9 mouse cellular contexts compared by ENCODE assay signal in the genomic region with DNA sequence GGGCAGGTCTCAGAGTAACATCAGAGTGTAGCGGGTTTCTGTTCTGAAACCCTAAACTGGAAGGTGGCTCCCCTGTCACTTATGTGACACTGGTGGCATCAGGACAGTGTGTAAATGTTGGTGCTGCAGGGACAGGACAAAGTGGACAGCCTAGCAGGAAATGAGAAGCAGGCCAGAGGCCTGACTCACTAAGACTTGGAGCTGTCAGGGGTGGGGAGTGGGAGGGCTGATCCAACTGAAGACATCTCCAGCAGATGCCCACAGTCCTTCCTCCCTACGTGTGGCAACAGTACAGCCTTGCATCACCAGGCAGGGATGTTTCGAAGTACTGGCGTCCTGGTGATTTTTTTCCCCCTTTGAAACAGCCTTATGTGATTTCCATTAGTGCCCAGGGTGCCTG. TPM values are rescaled to one million over a fixed set of nuclear protein-coding genes. Genes with fewer than 3 reads are reported as not detected.
DNase-seq lines count a peak whose midpoint lies in the region; ATAC-seq and TF ChIP-seq lines count a peak whose summit lies in the region.
"Had no signal": no experiment of that assay in that cellular context is flagged by ENCODE, and none has a peak within 500 bp of the region (broad histone marks: within the 10 kb centered on the region; RNA-seq: fewer than 3 reads in every experiment).

No protein-coding gene starts in this region.

- no peaks in the 10 kb centered on the region for H3K27me3 ChIP-seq in spleen, adult 2 months (ENCODE audit: control insufficient read depth, insufficient read depth, low read length)
- no peaks in the 10 kb centered on the region for H3K27me3 ChIP-seq in liver, embryonic 16.5 days (ENCODE audit: control insufficient read depth, insufficient read depth, low read depth, low read length)
- H3K27me3 ChIP-seq in midbrain, embryonic 10.5 days (ENCODE audit: low read depth, poor library complexity, severe bottlenecking) = peaks cover 68% of the 10 kb centered on the region

- no peak overlapping the region for H3K4me3 ChIP-seq in spleen, adult 2 months (ENCODE audit: extremely low read depth, insufficient read depth, insufficient read length)
- no peak overlapping the region for H3K4me3 ChIP-seq in liver, embryonic 16.5 days (ENCODE audit: low read depth, low read length)
- no peak overlapping the region for H3K4me3 ChIP-seq in midbrain, embryonic 10.5 days
- H3K4me3 ChIP-seq: hindbrain, embryonic 12.5 days had no signal

- H3K4me2 ChIP-seq in liver, embryonic 16.5 days (ENCODE audit: low read depth, low read length) = no peak overlapping the region

- DNase-seq in adrenal gland, adult (ENCODE audit: inconsistent age in 2 of 2, low spot score in 1 of 2) = peak; percentile 64 to 78
- no peak for DNase-seq in adrenal gland, postnatal 4 days (ENCODE audit: low spot score in 2 of 2)
- DNase-seq in spleen, adult 2 months (ENCODE audit: low read depth in 1 of 2, low spot score in 2 of 2) = no peak
- DNase-seq in spleen, postnatal 14 days (ENCODE audit: low spot score in 2 of 2) = no peak
- no peak for DNase-seq in midbrain, embryonic 10.5 days (ENCODE audit: low spot score)
- DNase-seq in right cerebral cortex, postnatal 36 days (ENCODE audit: low spot score in 2 of 2) = no peak

- H3K4me1 ChIP-seq in spleen, adult 2 months (ENCODE audit: control insufficient read depth, insufficient read depth, insufficient read length) = peaks cover 21% of the 10 kb centered on the region; the same call in 1 of the 2 replicates
- peaks cover 63% of the 10 kb centered on the region for H3K4me1 ChIP-seq in liver, embryonic 16.5 days (ENCODE audit: control insufficient read depth, low read depth, low read length)
- H3K4me1 ChIP-seq in midbrain, embryonic 10.5 days = peaks cover 39% of the 10 kb centered on the region

- peaks cover 12% of the 10 kb centered on the region for H3K36me3 ChIP-seq in spleen, adult 2 months (ENCODE audit: control insufficient read depth, insufficient read depth, low read length)
- peaks cover 5% of the 10 kb centered on the region; the same call in 1 of the 2 replicates for H3K36me3 ChIP-seq in liver, embryonic 16.5 days (ENCODE audit: control insufficient read depth, insufficient read depth)
- H3K36me3 ChIP-seq in midbrain, embryonic 10.5 days = no peaks in the 10 kb centered on the region
- H3K36me3 ChIP-seq: hindbrain, embryonic 12.5 days had no signal

- H3K9me3 ChIP-seq in liver, embryonic 16.5 days (replicated peaks; ENCODE audit: control insufficient read depth, low read length) = no peaks in the 10 kb centered on the region
- H3K9me3 ChIP-seq in midbrain, embryonic 10.5 days (replicated peaks) = no peaks in the 10 kb centered on the region
- H3K9me3 ChIP-seq: hindbrain, embryonic 12.5 days had no signal

- WGBS in spleen, adult 2 months = 62% methylated on average over 4 of the region's 4 CpGs
- 48% methylated on average over 4 of the region's 4 CpGs for WGBS in liver, embryonic 16.5 days (ENCODE audit: insufficient replicate concordance)
- 75% methylated on average over 4 of the region's 4 CpGs for WGBS in midbrain, embryonic 10.5 days

- H3K27ac ChIP-seq in spleen, adult 2 months (ENCODE audit: insufficient read depth, low read length) = 0 out of 2 replicates have a peak overlapping the region, but pooled peaks have one; percentile 3
- peak overlapping the region; percentile 74 for H3K27ac ChIP-seq in liver, embryonic 16.5 days (ENCODE audit: low read length)
- H3K27ac ChIP-seq in midbrain, embryonic 10.5 days (replicated peaks) = no peak overlapping the region
- H3K27ac ChIP-seq: hindbrain, embryonic 12.5 days had no signal

- TF ChIP-seq CTCF in spleen, adult 2 months (IDR thresholded peaks at IDR 0.05; ENCODE audit: extremely low read depth, insufficient read depth, insufficient read length, insufficient replicate concordance) = no peak

- TF ChIP-seq POLR2A in spleen, adult 2 months (IDR thresholded peaks at IDR 0.05; ENCODE audit: low read depth, low read length) = no peak

- no peak for ATAC-seq in liver, embryonic 16.5 days (ENCODE audit: low read depth)
- ATAC-seq in erythroid progenitor cell, adult 5-6 weeks (replicated peaks; ENCODE audit: low FRiP score, poor library complexity, severe bottlenecking) = no peak

- no peak overlapping the region; the same call in 1 of the 2 replicates for H3K9ac ChIP-seq in liver, embryonic 16.5 days (ENCODE audit: low read depth, low read length)
- H3K9ac ChIP-seq: hindbrain, embryonic 12.5 days had no signal

RNA-seq across cellular contexts. Expression of a gene that starts 2.4 kb away (rescaled TPM):
- total RNA-seq in adrenal gland, postnatal 4 days (2021) = 10 to 100 TPM; 32.2 to 33.0 TPM
- 38.6 and 42.5 TPM in 2 replicates for polyA plus RNA-seq in spleen, adult 2 months (2012; rRNA removed)
- polyA plus RNA-seq in liver, embryonic 16.5 days (2015; fragmentation: Nextera tagmentation; extraction: Ambion mirVana) = 8.9 and 10.9 TPM in 2 replicates
- 2.2 and 3.6 TPM in 2 replicates for polyA plus RNA-seq in midbrain, embryonic 10.5 days (2016; fragmentation: Nextera tagmentation; extraction: Ambion mirVana)
- 23.4 and 24.7 TPM in 2 replicates for total RNA-seq in erythroid progenitor cell, adult 5-6 weeks (2015; ENCODE audit: low replicate concordance)
- total RNA-seq in erythroid progenitor cell, adult 5-6 weeks (2017; ENCODE audit: low replicate concordance) = 18.1 and 20.2 TPM in 2 replicates

RNA-seq across cellular contexts. Expression of a gene that starts 9.7 kb away (rescaled TPM):
- 1 to 10 TPM; 1.4 to 2.7 TPM for total RNA-seq in adrenal gland, postnatal 4 days (2021)
- polyA plus RNA-seq in spleen, adult 2 months (2012; rRNA removed) = 10.9 and 16.8 TPM in 2 replicates
- 3.5 and 3.6 TPM in 2 replicates for polyA plus RNA-seq in liver, embryonic 16.5 days (2015; fragmentation: Nextera tagmentation; extraction: Ambion mirVana)
- polyA plus RNA-seq in midbrain, embryonic 10.5 days (2016; fragmentation: Nextera tagmentation; extraction: Ambion mirVana) = 0.60 and 0.67 TPM in 2 replicates
- 1.1 TPM in 1 of 2 replicates, not detected in the other for total RNA-seq in erythroid progenitor cell, adult 5-6 weeks (2015; ENCODE audit: low replicate concordance)
- 4.6 TPM in 1 of 2 replicates, not detected in the other for total RNA-seq in erythroid progenitor cell, adult 5-6 weeks (2017; ENCODE audit: low replicate concordance)

RNA-seq across cellular contexts. Expression of a gene that starts 40.5 kb away (rescaled TPM):
- 10 to 100 TPM; 43.6 to 43.7 TPM for total RNA-seq in adrenal gland, postnatal 4 days (2021)
- 41.7 and 53.9 TPM in 2 replicates for polyA plus RNA-seq in spleen, adult 2 months (2012; rRNA removed)
- 81.2 and 83.4 TPM in 2 replicates for polyA plus RNA-seq in liver, embryonic 16.5 days (2015; fragmentation: Nextera tagmentation; extraction: Ambion mirVana)
- 134 and 144 TPM in 2 replicates for polyA plus RNA-seq in midbrain, embryonic 10.5 days (2016; fragmentation: Nextera tagmentation; extraction: Ambion mirVana)
- total RNA-seq in erythroid progenitor cell, adult 5-6 weeks (2015; ENCODE audit: low replicate concordance) = 21.3 and 42.8 TPM in 2 replicates
- total RNA-seq in erythroid progenitor cell, adult 5-6 weeks (2017; ENCODE audit: low replicate concordance) = 26.3 and 26.6 TPM in 2 replicates

RNA-seq across cellular contexts. Expression of a gene that starts 51.6 kb away (rescaled TPM):
- total RNA-seq in adrenal gland, postnatal 4 days (2021) = under 1 TPM; 0.39 to 0.45 TPM
- not detected in 2 replicates for polyA plus RNA-seq in spleen, adult 2 months (2012; rRNA removed)
- not detected in 2 replicates for polyA plus RNA-seq in liver, embryonic 16.5 days (2015; fragmentation: Nextera tagmentation; extraction: Ambion mirVana)
- polyA plus RNA-seq in midbrain, embryonic 10.5 days (2016; fragmentation: Nextera tagmentation; extraction: Ambion mirVana) = not detected in 2 replicates
- total RNA-seq in erythroid progenitor cell, adult 5-6 weeks (2015; ENCODE audit: low replicate concordance) = not detected in 2 replicates
- total RNA-seq in erythroid progenitor cell, adult 5-6 weeks (2017; ENCODE audit: low replicate concordance) = not detected in 2 replicates

Comparison
In these comparisons a context has a peak if more than half of its experiments do, and no peak if none do; other contexts are left out.
1. DNase-seq: peak in adrenal gland, adult (2 of 2); none in adrenal gland, postnatal 4 days (0 of 2), spleen, adult 2 months (0 of 2), spleen, postnatal 14 days (0 of 2), midbrain, embryonic 10.5 days (single experiment) and right cerebral cortex, postnatal 36 days (0 of 2).